ENCODE assay signal across 8 mouse cellular contexts in genomic region chr9:48834541-48835411, GRCm38 (mm10). TPM values are rescaled to one million over a fixed set of nuclear protein-coding genes. Genes with fewer than 3 reads are reported as not detected.
DNase-seq lines count a peak whose midpoint lies in the region; ATAC-seq and TF ChIP-seq lines count a peak whose summit lies in the region.

No protein-coding gene starts in this region.

- no peak overlapping the region for H3K9ac ChIP-seq in liver, embryonic 16.5 days (ENCODE audit: low read depth, low read length)

- no peaks in the 10 kb centered on the region for H3K36me3 ChIP-seq in liver, embryonic 16.5 days (ENCODE audit: control insufficient read depth, insufficient read depth)

- H3K4me2 ChIP-seq in liver, embryonic 16.5 days (ENCODE audit: low read depth, low read length) = peak overlapping the region; percentile 65

- WGBS in liver, embryonic 16.5 days (ENCODE audit: insufficient replicate concordance) = under 1% methylated on average over 65 of the region's 65 CpGs

- intact Hi-C loops in gastrocnemius, adult 2 months (cut with DNase I) = no loop called here

- peaks cover 79% of the 10 kb centered on the region for H3K27me3 ChIP-seq in liver, embryonic 16.5 days (ENCODE audit: control insufficient read depth, insufficient read depth, low read depth, low read length)

- no peaks in the 10 kb centered on the region for H3K9me3 ChIP-seq in liver, embryonic 16.5 days (replicated peaks; ENCODE audit: control insufficient read depth, low read length)

- no peak for TF ChIP-seq CTCF in gastrocnemius, adult 2 months (IDR thresholded peaks at IDR 0.05)

- H3K4me1 ChIP-seq in liver, embryonic 16.5 days (ENCODE audit: control insufficient read depth, low read depth, low read length) = no peaks in the 10 kb centered on the region; the same call in 1 of the 2 replicates

- DNase-seq in right cerebral cortex, adult 18-20 months = peak; percentile 38
- DNase-seq in right cerebral cortex, postnatal 36 days (ENCODE audit: low spot score in 2 of 2) = no peak
- DNase-seq in cerebellum, adult 9-10 months = peak; percentile 10
- peak; percentile 76 for DNase-seq in gastrocnemius, adult 2 months
- DNase-seq in kidney, adult 11 months = peak; percentile 14
- DNase-seq in retina, embryonic 14.5 days (ENCODE audit: low spot score) = peak; percentile 59

- H3K27ac ChIP-seq in gastrocnemius, adult 2 months = peak overlapping the region; percentile 99
- H3K27ac ChIP-seq in liver, embryonic 16.5 days (ENCODE audit: low read length) = no peak overlapping the region

- no peak for ATAC-seq in liver, embryonic 16.5 days (ENCODE audit: low read depth)
- no peak for ATAC-seq in megakaryocyte-erythroid progenitor cell, adult 5-6 weeks (replicated peaks; ENCODE audit: low FRiP score, low TSS enrichment, poor library complexity, severe bottlenecking)

- H3K4me3 ChIP-seq in gastrocnemius, adult 2 months = peak overlapping the region; percentile 92
- H3K4me3 ChIP-seq in liver, embryonic 16.5 days (ENCODE audit: low read depth, low read length) = peak overlapping the region; percentile 59

RNA-seq across cellular contexts. Expression of gene Zbtb16, which starts 1.2 kb away (rescaled TPM):
- 100 to 1,000 TPM; 163 to 166 TPM for total RNA-seq in gastrocnemius, adult 2 months (2021)
- polyA plus RNA-seq in liver, embryonic 16.5 days (2015; fragmentation: Nextera tagmentation; extraction: Ambion mirVana) = 0.75 and 1.1 TPM in 2 replicates
- 3.4 and 4.0 TPM in 2 replicates for total RNA-seq in megakaryocyte-erythroid progenitor cell, adult 5-6 weeks (2014; fragmentation: Nextera tagmentation)
- total RNA-seq in megakaryocyte-erythroid progenitor cell, adult 5-6 weeks (2017) = 2.3 and 6.4 TPM in 2 replicates

Comparison
In these comparisons a context has a peak if more than half of its experiments do, and no peak if none do; other contexts are left out.
1. DNase-seq: peak in right cerebral cortex, adult 18-20 months (single experiment), cerebellum, adult 9-10 months (single experiment), gastrocnemius, adult 2 months (single experiment), kidney, adult 11 months (single experiment) and retina, embryonic 14.5 days (single experiment); none in right cerebral cortex, postnatal 36 days (0 of 2).
2. RNA of gene Zbtb16, which starts 1.2 kb away (total RNA-seq): 163 to 166 TPM in gastrocnemius, adult 2 months; 2.3 to 6.4 TPM in megakaryocyte-erythroid progenitor cell, adult 5-6 weeks; every median in the first group is over 10 times any median in the second.